Mouse (Mus musculus) limb, embryonic 12.5 days (tissue): ENCODE results near the gene Fmo9. TPM values are rescaled to one million over a fixed set of nuclear protein-coding genes. Genes with fewer than 3 reads are reported as not detected.

ENCODE experiments used
- ATAC-seq: fragments of 200-750 bp; cut with Nextera tagmentation; 2 replicates; pipeline ENCODE4 v1.8.0; 2017; ENCODE audit warnings: low read depth, moderate TSS enrichment; ENCODE audit not compliant: insufficient number of reproducible peaks, insufficient read depth, low FRiP score, low TSS enrichment
- H3K27ac ChIP-seq: fragments of 300-500 bp; sonication (generic); 2 replicates; pipeline ENCODE4 v1.5.1; 2016; ENCODE audit warnings: mild to moderate bottlenecking, moderate library complexity
- H3K27me3 ChIP-seq: fragments of 300-500 bp; sonication (generic); 2 replicates; pipeline ENCODE4 v1.6.1; 2016; ENCODE audit warnings: mild to moderate bottlenecking, moderate library complexity
- H3K36me3 ChIP-seq: fragments of 300-500 bp; sonication (generic); 2 replicates; pipeline ENCODE4 v1.6.1; 2016; ENCODE audit warnings: mild to moderate bottlenecking, moderate library complexity
- H3K4me1 ChIP-seq: fragments of 300-500 bp; sonication (generic); replicated peaks from 2 replicates; pipeline ENCODE4 v1.6.1; 2016
- H3K4me2 ChIP-seq: fragments of 300-500 bp; sonication (generic); 2 replicates; pipeline ENCODE4 v1.6.1; 2016; ENCODE audit warnings: mild to moderate bottlenecking, moderate library complexity
- H3K4me3 ChIP-seq: fragments of 300-500 bp; sonication (generic); replicated peaks from 2 replicates; pipeline ENCODE4 v1.5.1; 2016; ENCODE audit warnings: mild to moderate bottlenecking
- H3K9ac ChIP-seq: fragments of 300-500 bp; sonication (generic); replicated peaks from 2 replicates; pipeline ENCODE4 v1.6.1; 2016; ENCODE audit warnings: mild to moderate bottlenecking, moderate library complexity
- H3K9me3 ChIP-seq: fragments of 300-500 bp; sonication (generic); 2 replicates; pipeline ENCODE4 v1.6.1; 2016; ENCODE audit warnings: mild to moderate bottlenecking, moderate library complexity
- WGBS: fragments of 180-500 bp; shearing (Covaris S2); methylation state at CpG from one replicate; pipeline ENCODE4 v1.1.7; 2016; 5-methylcytosine and 5-hydroxymethylcytosine counted together
- microRNA-seq: library from miRNA; unstranded; fragments of <30 nt; microRNA quantifications from one replicate; pipeline ENCODE4, GENCODE M21; 2017
- polyA plus RNA-seq: library from polyadenylated mRNA; unstranded; fragments of >200 nt; fragmentation: Nextera tagmentation; extraction: Ambion mirVana; gene quantifications from 2 replicates; pipeline ENCODE4 v1.2.1, GENCODE M21; 2016

The Fmo9 gene
- not detected in 2 replicates for polyA plus RNA-seq

- Histone ChIP-seq H3K9ac (no peak within 1 kb of the TSS), H3K4me2 (no peak within 1 kb of the TSS), H3K27me3 (no peaks in the 10 kb centered on the region), H3K27ac (no peak within 1 kb of the TSS), H3K9me3 (no peaks in the 10 kb centered on the region), H3K4me1 (no peaks in the 10 kb centered on the region), H3K4me3 (no peak within 1 kb of the TSS), H3K36me3 (no peaks in the 10 kb centered on the region)
- WGBS, result 89% methylated on average over 1 of the region's 1 CpGs
- ATAC-seq, result no peak
Measured at GRCm38 (mm10) chr1:166681745-166682144, at the start of gene Fmo9. Gene Fmo9, minus strand, starts transcription at chr1:166681845.

GRCm38 (mm10) chr1:166730886-166731285, 49.2 kb upstream of the Fmo9 start:
- Histone ChIP-seq H3K27ac (no peak overlapping the region), H3K27me3 (no peaks in the 10 kb centered on the region), H3K4me2 (no peak overlapping the region), H3K4me3 (no peak overlapping the region), H3K36me3 (no peaks in the 10 kb centered on the region), H3K4me1 (no peaks in the 10 kb centered on the region), H3K9ac (no peak overlapping the region), H3K9me3 (no peaks in the 10 kb centered on the region)
- no peak for ATAC-seq
- 66% methylated on average over 4 of the region's 4 CpGs for WGBS

- no peaks in the 10 kb centered on the region for H3K4me1 ChIP-seq
- no peaks in the 10 kb centered on the region for H3K36me3 ChIP-seq
- H3K27ac ChIP-seq, result no peak overlapping the region
- no peak overlapping the region for H3K4me3 ChIP-seq
- H3K9ac ChIP-seq, result no peak overlapping the region
- no peaks in the 10 kb centered on the region for H3K9me3 ChIP-seq
- no peaks in the 10 kb centered on the region for H3K27me3 ChIP-seq
- WGBS, result 70% methylated on average over 2 of the region's 2 CpGs
- ATAC-seq, result no peak
- H3K4me2 ChIP-seq, result no peak overlapping the region
Measured at GRCm38 (mm10) chr1:166730215-166730614, 48.6 kb upstream of the Fmo9 start.

GRCm38 (mm10) chr1:166710861-166711260, 29.2 kb upstream of the Fmo9 start:
- Histone ChIP-seq H3K4me2 (no peak overlapping the region), H3K4me1 (no peaks in the 10 kb centered on the region), H3K4me3 (no peak overlapping the region), H3K36me3 (no peaks in the 10 kb centered on the region), H3K27me3 (no peaks in the 10 kb centered on the region), H3K27ac (no peak overlapping the region), H3K9ac (no peak overlapping the region), H3K9me3 (no peaks in the 10 kb centered on the region)
- 91% methylated on average over 7 of the region's 7 CpGs for WGBS
- no peak for ATAC-seq

GRCm38 (mm10) chr1:166702270-166702912, 20.7 kb upstream of the Fmo9 start:
- Histone ChIP-seq H3K27ac (no peak overlapping the region), H3K27me3 (no peaks in the 10 kb centered on the region), H3K4me3 (no peak overlapping the region), H3K9ac (no peak overlapping the region), H3K4me2 (no peak overlapping the region), H3K36me3 (no peaks in the 10 kb centered on the region), H3K4me1 (no peaks in the 10 kb centered on the region), H3K9me3 (no peaks in the 10 kb centered on the region)
- ATAC-seq, result no peak
- WGBS, result 80% methylated on average over 10 of the region's 10 CpGs

- H3K4me3 ChIP-seq, result no peak overlapping the region
- ATAC-seq, result no peak
- H3K27ac ChIP-seq, result no peak overlapping the region
- no peaks in the 10 kb centered on the region for H3K36me3 ChIP-seq
- no peaks in the 10 kb centered on the region for H3K27me3 ChIP-seq
- no peaks in the 10 kb centered on the region for H3K4me1 ChIP-seq
- no peaks in the 10 kb centered on the region for H3K9me3 ChIP-seq
- WGBS, result 84% methylated on average over 5 of the region's 5 CpGs
- H3K4me2 ChIP-seq, result no peak overlapping the region
- no peak overlapping the region for H3K9ac ChIP-seq
Measured at GRCm38 (mm10) chr1:166669264-166669663, 12.4 kb downstream of the Fmo9 start.

- ATAC-seq, result no peak
- Histone ChIP-seq H3K36me3 (no peaks in the 10 kb centered on the region), H3K9me3 (no peaks in the 10 kb centered on the region), H3K4me3 (no peak overlapping the region), H3K27me3 (no peaks in the 10 kb centered on the region), H3K4me1 (no peaks in the 10 kb centered on the region), H3K9ac (no peak overlapping the region), H3K27ac (no peak overlapping the region), H3K4me2 (no peak overlapping the region)
- WGBS, result 81% methylated on average over 8 of the region's 8 CpGs
Measured at GRCm38 (mm10) chr1:166660800-166661199, 20.8 kb downstream of the Fmo9 start.

GRCm38 (mm10) chr1:166647593-166647992, 34.1 kb downstream of the Fmo9 start, which contains the start of gene Gm4847:
Gene Gm4847, minus strand, starts transcription at chr1:166647693.
- no peaks in the 10 kb centered on the region for H3K36me3 ChIP-seq
- no peaks in the 10 kb centered on the region for H3K27me3 ChIP-seq
- 89% methylated on average over 2 of the region's 2 CpGs for WGBS
- no peaks in the 10 kb centered on the region for H3K4me1 ChIP-seq
- no peak for ATAC-seq
- no peaks in the 10 kb centered on the region for H3K9me3 ChIP-seq
- no peak within 1 kb of the TSS for H3K9ac ChIP-seq
- no peak within 1 kb of the TSS for H3K4me3 ChIP-seq
- H3K4me2 ChIP-seq, result no peak within 1 kb of the TSS
- H3K27ac ChIP-seq, result no peak within 1 kb of the TSS

Small RNAs within 50 kb of the gene (microRNA-seq; reads per million reads assigned to microRNA genes)
- gene Gm22992, result not detected

Other genes starting within 250 kb of the Fmo9 start
- not detected in 2 replicates for gene Gm4846, start 184.3 kb downstream of the Fmo9 start, polyA plus RNA-seq
- gene Gm4847, start 34.2 kb downstream of the Fmo9 start, polyA plus RNA-seq, result not detected in 2 replicates